Mouse (Mus musculus) forebrain, embryonic 15.5 days (tissue): Measurements from ENCODE around the gene Cep78. TPM values are rescaled to one million over a fixed set of nuclear protein-coding genes. Genes with fewer than 3 reads are reported as not detected.

Experiments
- ATAC-seq: fragments of 200-750 bp; cut with Nextera tagmentation; replicated peaks from 2 replicates; pipeline ENCODE4 v1.8.0; 2017; ENCODE audit warnings: mild to moderate bottlenecking, moderate TSS enrichment, moderate library complexity
- H3K27ac ChIP-seq: fragments of 300-500 bp; sonication (generic); replicated peaks from 2 replicates; pipeline ENCODE4 v1.5.1; 2015; ENCODE audit warnings: mild to moderate bottlenecking, inconsistent platforms
- H3K27me3 ChIP-seq: fragments of 300-500 bp; sonication (generic); 2 replicates; pipeline ENCODE4 v1.6.1; 2015; ENCODE audit warnings: inconsistent platforms
- H3K36me3 ChIP-seq: fragments of 300-500 bp; sonication (generic); 2 replicates; pipeline ENCODE4 v1.6.1; 2015; ENCODE audit warnings: mild to moderate bottlenecking, inconsistent platforms
- H3K4me1 ChIP-seq: fragments of 300-500 bp; sonication (generic); 2 replicates; pipeline ENCODE4 v1.6.1; 2015; ENCODE audit warnings: inconsistent platforms
- H3K4me2 ChIP-seq: fragments of 300-500 bp; sonication (generic); replicated peaks from 2 replicates; pipeline ENCODE4 v1.6.1; 2015; ENCODE audit warnings: mild to moderate bottlenecking, inconsistent platforms
- H3K4me3 ChIP-seq: fragments of 300-500 bp; sonication (generic); 2 replicates; pipeline ENCODE4 v1.5.1; 2015; ENCODE audit warnings: mild to moderate bottlenecking, inconsistent platforms
- H3K9ac ChIP-seq: fragments of 300-500 bp; sonication (generic); replicated peaks from 2 replicates; pipeline ENCODE4 v1.6.1; 2015; ENCODE audit warnings: mild to moderate bottlenecking, inconsistent platforms
- H3K9me3 ChIP-seq: fragments of 300-500 bp; sonication (generic); 2 replicates; pipeline ENCODE4 v1.6.1; 2016; ENCODE audit warnings: inconsistent platforms
- WGBS: fragments of 180-500 bp; shearing (Covaris S2); methylation state at CpG from one replicate; pipeline ENCODE4 v1.1.7; 2015; ENCODE audit warnings: mixed read lengths; 5-methylcytosine and 5-hydroxymethylcytosine counted together
- polyA plus RNA-seq: library from polyadenylated mRNA; unstranded; fragments of >200 nt; fragmentation: Nextera tagmentation; extraction: Ambion mirVana; gene quantifications from 2 replicates; pipeline ENCODE4 v1.2.1, GENCODE M21; 2015

Cep78 gene
- polyA plus RNA-seq, 1 experiment from 2014 or later, result 36.1 TPM

DNA sequence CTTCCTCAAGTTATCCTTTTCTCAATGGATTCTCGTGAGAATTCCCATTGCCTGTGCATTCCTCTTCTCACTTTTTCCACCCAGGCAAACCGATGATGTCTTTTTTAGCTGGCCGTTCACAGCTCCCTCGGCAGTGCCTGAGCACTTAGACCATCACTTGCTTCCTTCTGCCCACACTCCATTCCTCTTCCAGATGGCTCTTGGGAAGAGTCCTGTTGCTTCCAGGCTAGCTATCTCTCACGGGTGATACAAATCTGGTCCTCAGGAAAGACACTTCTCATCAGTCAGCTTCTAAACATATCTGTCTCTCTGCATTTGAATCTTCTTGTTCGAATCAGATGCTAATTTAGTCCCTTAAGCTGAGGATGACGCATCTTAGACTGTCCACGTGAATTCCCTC lies 22.3 kb upstream of the Cep78 start:
- Histone ChIP-seq H3K4me3 (no peak overlapping the region), H3K27ac (no peak overlapping the region), H3K9ac (no peak overlapping the region), H3K36me3 (no peaks in the 10 kb centered on the region), H3K4me2 (no peak overlapping the region), H3K9me3 (no peaks in the 10 kb centered on the region), H3K27me3 (no peaks in the 10 kb centered on the region), H3K4me1 (no peaks in the 10 kb centered on the region)
- ATAC-seq, result no peak
- WGBS, result 92% methylated on average over 8 of the region's 8 CpGs

GRCm38 (mm10) chr19:15998157-15998556 lies 13.4 kb upstream of the Cep78 start:
- Histone ChIP-seq H3K4me1 (peaks cover 19% of the 10 kb centered on the region), H3K9ac (no peak overlapping the region), H3K4me3 (no peak overlapping the region), H3K4me2 (no peak overlapping the region), H3K9me3 (no peaks in the 10 kb centered on the region), H3K36me3 (no peaks in the 10 kb centered on the region), H3K27ac (peak overlapping the region; percentile 86; the same call in 1 of the 2 replicates), H3K27me3 (no peaks in the 10 kb centered on the region)
- 3% methylated on average over 3 of the region's 3 CpGs for WGBS
- ATAC-seq, result peak; percentile 31; the same call in 1 of the 2 replicates

DNA sequence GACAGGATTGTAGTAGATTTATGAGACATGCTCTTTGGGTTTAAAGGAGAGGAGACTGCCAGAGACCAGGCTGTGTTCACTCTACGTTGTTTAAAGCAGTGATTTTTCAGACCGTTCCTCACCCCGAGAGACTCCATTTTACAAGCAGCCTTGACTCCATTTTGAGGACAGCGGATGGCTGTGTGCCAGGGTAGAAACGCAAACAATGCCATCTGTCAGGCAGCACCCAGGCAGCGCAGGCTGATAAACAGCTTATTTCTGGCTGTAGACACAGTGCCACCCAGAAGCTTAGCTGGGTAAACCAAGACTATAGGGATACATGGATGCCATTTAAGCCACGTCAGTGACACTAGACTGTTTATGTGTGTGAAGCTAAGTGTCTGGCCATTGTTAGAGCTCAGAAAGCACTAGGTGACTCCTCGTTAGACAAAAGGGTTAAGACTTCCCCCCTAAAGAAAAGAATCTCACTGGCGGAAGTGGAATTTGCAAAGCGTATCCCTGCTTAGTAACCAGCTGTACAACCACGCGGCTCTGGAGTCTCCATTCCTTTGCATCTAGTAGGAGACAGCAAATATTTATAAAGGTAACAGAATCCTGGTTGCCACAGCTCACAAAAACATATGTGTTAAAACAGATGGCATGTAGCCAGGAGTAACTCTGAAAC lies 12.2 kb upstream of the Cep78 start:
- Histone ChIP-seq H3K4me2 (peak overlapping the region; percentile 45), H3K36me3 (no peaks in the 10 kb centered on the region), H3K27ac (peak overlapping the region; percentile 86), H3K4me1 (peaks cover 19% of the 10 kb centered on the region), H3K27me3 (no peaks in the 10 kb centered on the region), H3K9me3 (no peaks in the 10 kb centered on the region), H3K4me3 (peak overlapping the region; percentile 28), H3K9ac (peak overlapping the region; percentile 41)
- ATAC-seq, result peak; percentile 91
- 16% methylated on average over 12 of the region's 12 CpGs for WGBS

- no peaks in the 10 kb centered on the region for H3K9me3 ChIP-seq
- H3K4me1 ChIP-seq, result peaks cover 7% of the 10 kb centered on the region; the same call in 1 of the 2 replicates
- no peak for ATAC-seq
- H3K27me3 ChIP-seq, result no peaks in the 10 kb centered on the region
- no peak overlapping the region for H3K4me2 ChIP-seq
- WGBS, result 100% methylated on average over 1 of the region's 1 CpGs
- no peak overlapping the region for H3K4me3 ChIP-seq
- no peak overlapping the region for H3K27ac ChIP-seq
- H3K36me3 ChIP-seq, result no peaks in the 10 kb centered on the region
- no peak overlapping the region for H3K9ac ChIP-seq
Measured at GRCm38 (mm10) chr19:15990102-15990501, 5.3 kb upstream of the Cep78 start.

GRCm38 (mm10) chr19:15985172-15985713 lies 454 bp upstream of the Cep78 start:
- no peak for ATAC-seq

DNA sequence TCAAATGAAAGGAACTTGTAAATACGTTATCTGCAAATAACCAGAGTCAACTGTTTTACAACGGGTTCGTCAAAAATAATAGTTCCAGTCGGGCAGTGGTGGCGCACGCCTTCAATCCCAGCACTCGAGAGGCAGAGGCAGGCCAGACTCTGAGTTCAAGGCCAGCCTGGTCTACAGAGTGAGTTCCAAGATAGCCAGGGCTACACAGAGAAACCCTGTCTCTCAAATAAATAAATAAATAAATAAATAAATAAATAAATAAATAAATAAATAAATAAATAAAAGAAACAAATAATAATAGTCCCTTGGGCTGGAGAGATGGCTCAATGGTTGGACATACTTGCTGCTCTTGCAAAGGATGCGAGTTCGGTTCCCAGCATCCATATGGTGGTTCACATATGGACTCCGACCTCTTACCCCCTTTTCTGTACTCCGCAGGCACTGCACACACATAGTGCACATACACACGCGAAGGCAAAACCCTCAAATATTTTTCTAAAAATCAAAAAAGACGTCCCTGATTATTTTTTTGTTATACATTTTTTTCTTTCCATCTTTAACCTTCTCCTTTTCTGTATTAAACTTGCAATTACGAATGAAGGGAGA lies 947 bp downstream of the Cep78 start:
- Histone ChIP-seq H3K9ac (peak overlapping the region; percentile 92), H3K4me1 (peaks cover 38% of the 10 kb centered on the region), H3K27me3 (no peaks in the 10 kb centered on the region), H3K4me2 (peak overlapping the region; percentile 55), H3K27ac (peak overlapping the region; percentile 93), H3K9me3 (no peaks in the 10 kb centered on the region), H3K36me3 (no peaks in the 10 kb centered on the region), H3K4me3 (peak overlapping the region; percentile 98)
- 0 out of 2 replicates have a peak, but pooled peaks have one; percentile 31 for ATAC-seq
- 40% methylated on average over 15 of the region's 15 CpGs for WGBS

More at GRCm38 (mm10) chr19:15985172-15985713, 454 bp upstream of the Cep78 start:
- 30% methylated on average over 10 of the region's 10 CpGs for WGBS
- H3K4me1 ChIP-seq, result peaks cover 38% of the 10 kb centered on the region
- H3K9ac ChIP-seq, result peak overlapping the region; percentile 92
- H3K36me3 ChIP-seq, result no peaks in the 10 kb centered on the region
- peak overlapping the region; percentile 93 for H3K27ac ChIP-seq
- H3K4me3 ChIP-seq, result peak overlapping the region; percentile 98
- no peaks in the 10 kb centered on the region for H3K9me3 ChIP-seq
- no peaks in the 10 kb centered on the region for H3K27me3 ChIP-seq
- peak overlapping the region; percentile 55 for H3K4me2 ChIP-seq

GRCm38 (mm10) chr19:15982926-15983738 lies 1.7 kb downstream of the Cep78 start:
- WGBS, result 31% methylated on average over 9 of the region's 10 CpGs
- no peak for ATAC-seq

DNA sequence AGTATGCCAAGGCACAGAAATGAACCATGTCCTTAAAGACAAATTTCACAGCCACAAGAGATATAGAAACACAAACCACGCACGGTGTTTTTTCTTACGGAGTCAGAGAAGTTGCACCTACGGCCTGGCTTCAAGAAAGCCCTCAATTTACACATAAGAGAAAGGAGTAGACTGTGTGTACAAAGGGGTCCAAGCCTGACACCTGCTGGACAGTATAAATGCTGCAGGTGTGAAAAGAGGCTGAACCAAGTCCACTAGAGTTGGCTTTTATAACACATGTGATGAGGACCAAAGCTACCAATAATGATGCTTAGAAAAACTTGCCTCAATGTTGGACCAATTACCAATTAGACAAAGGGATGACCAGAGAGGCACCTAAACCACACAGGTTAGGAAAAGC lies 2.9 kb downstream of the Cep78 start:
- no peak for ATAC-seq
- 37% methylated on average over 4 of the region's 4 CpGs for WGBS
- Histone ChIP-seq H3K4me2 (no peak overlapping the region), H3K4me3 (no peak overlapping the region), H3K9me3 (no peaks in the 10 kb centered on the region), H3K27ac (no peak overlapping the region), H3K27me3 (no peaks in the 10 kb centered on the region), H3K36me3 (peaks cover 11% of the 10 kb centered on the region), H3K9ac (no peak overlapping the region), H3K4me1 (peaks cover 38% of the 10 kb centered on the region)

More at GRCm38 (mm10) chr19:15982926-15983738, 1.7 kb downstream of the Cep78 start:
- Histone ChIP-seq H3K27ac (no peak overlapping the region), H3K36me3 (0 out of 2 replicates have a peak, but pooled peaks cover 2% of the 10 kb centered on the region), H3K4me2 (peak overlapping the region; percentile 55), H3K4me3 (peak overlapping the region; percentile 98), H3K9ac (0 out of 2 replicates have a peak overlapping the region, but pooled peaks have one; percentile 7), H3K9me3 (no peaks in the 10 kb centered on the region), H3K4me1 (peaks cover 38% of the 10 kb centered on the region), H3K27me3 (no peaks in the 10 kb centered on the region)

DNA sequence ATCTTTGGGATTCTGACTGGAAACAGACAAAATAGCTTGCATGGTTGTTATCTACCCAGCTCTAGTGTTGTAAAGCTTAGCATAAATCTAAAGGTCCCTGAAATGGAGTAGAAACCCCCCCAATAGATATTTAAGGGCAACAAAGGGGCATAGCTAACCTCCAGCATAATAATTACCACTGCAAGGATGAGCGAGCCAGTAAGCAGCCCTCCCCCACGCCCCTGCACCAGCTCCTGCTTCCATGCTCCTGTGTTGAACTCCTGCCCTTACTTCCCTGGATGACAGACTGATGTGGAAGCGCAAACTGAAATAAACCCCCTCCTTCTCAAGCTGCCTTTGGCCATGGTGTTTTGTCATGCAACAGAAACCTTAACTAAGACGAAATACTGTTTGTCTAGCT lies 11.4 kb downstream of the Cep78 start:
- WGBS, result 92% methylated on average over 4 of the region's 4 CpGs
- Histone ChIP-seq H3K9me3 (no peaks in the 10 kb centered on the region), H3K4me3 (no peak overlapping the region), H3K9ac (no peak overlapping the region), H3K4me1 (no peaks in the 10 kb centered on the region), H3K4me2 (no peak overlapping the region), H3K36me3 (peaks cover 71% of the 10 kb centered on the region), H3K27me3 (no peaks in the 10 kb centered on the region), H3K27ac (no peak overlapping the region)
- ATAC-seq, result no peak

DNA sequence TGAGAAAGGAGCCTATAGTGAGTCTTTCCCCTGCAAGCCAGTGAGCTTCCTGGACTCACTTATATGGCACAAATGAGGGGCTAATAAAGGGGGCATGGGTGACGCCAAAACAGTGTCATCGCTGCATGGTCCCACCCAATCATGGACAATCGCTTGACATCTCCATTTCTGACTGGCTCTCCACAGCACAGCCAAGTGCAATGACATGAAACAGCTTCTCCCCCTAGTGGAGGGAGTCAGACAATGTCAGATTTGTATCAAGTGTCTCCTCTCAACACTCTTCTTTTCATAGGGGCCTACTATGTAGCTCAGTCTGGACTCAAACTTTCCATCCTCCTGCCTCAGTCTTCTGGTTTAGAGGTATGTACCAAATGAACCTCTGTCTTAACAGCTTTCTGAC lies 19.7 kb downstream of the Cep78 start:
- Histone ChIP-seq H3K27me3 (no peaks in the 10 kb centered on the region), H3K27ac (no peak overlapping the region), H3K9me3 (no peaks in the 10 kb centered on the region), H3K4me2 (no peak overlapping the region), H3K4me1 (no peaks in the 10 kb centered on the region), H3K36me3 (peaks cover 50% of the 10 kb centered on the region), H3K9ac (no peak overlapping the region), H3K4me3 (no peak overlapping the region)
- WGBS, result 55% methylated on average over 3 of the region's 3 CpGs
- ATAC-seq, result peak; percentile 68

GRCm38 (mm10) chr19:15964533-15964932 lies 20.3 kb downstream of the Cep78 start:
- Histone ChIP-seq H3K4me3 (no peak overlapping the region), H3K36me3 (peaks cover 47% of the 10 kb centered on the region), H3K27ac (no peak overlapping the region), H3K27me3 (no peaks in the 10 kb centered on the region), H3K4me2 (no peak overlapping the region), H3K9ac (no peak overlapping the region), H3K4me1 (no peaks in the 10 kb centered on the region), H3K9me3 (no peaks in the 10 kb centered on the region)
- ATAC-seq, result no peak
- WGBS, result 91% methylated on average over 7 of the region's 7 CpGs
